Mouse (Mus musculus) erythroblast, embryonic 14.5 days (primary cell): ENCODE data around the gene Bmf. TPM values are rescaled to one million over a fixed set of nuclear protein-coding genes. Genes with fewer than 3 reads are reported as not detected.

Source experiments
- H3K27me3 ChIP-seq: 2 replicates; pipeline ENCODE4 v1.6.1; 2012; ENCODE audit warnings: inconsistent platforms; ENCODE audit not compliant: control insufficient read depth
- H3K36me3 ChIP-seq: 2 replicates; pipeline ENCODE4 v1.6.1; 2012; ENCODE audit warnings: mild to moderate bottlenecking, inconsistent platforms; ENCODE audit not compliant: control insufficient read depth
- H3K4me1 ChIP-seq: 2 replicates; pipeline ENCODE4 v1.6.1; 2012; ENCODE audit warnings: inconsistent platforms; ENCODE audit not compliant: control insufficient read depth
- H3K4me3 ChIP-seq: replicated peaks from 2 replicates; pipeline ENCODE3; 2012; ENCODE audit warnings: moderate library complexity, mild to moderate bottlenecking, inconsistent platforms
- H3K9me3 ChIP-seq: 2 replicates; pipeline ENCODE4 v1.6.1; 2012; ENCODE audit warnings: low read length, inconsistent platforms, mixed read lengths; ENCODE audit not compliant: control insufficient read depth
- GATA1 ChIP-seq: IDR thresholded peaks from 2 replicates; pipeline ENCODE4 v1.6.1; 2012; ENCODE audit warnings: low read length, inconsistent platforms, mixed read lengths
- TAL1 ChIP-seq: IDR thresholded peaks from 3 replicates; pipeline ENCODE4 v1.6.1; 2012; ENCODE audit warnings: low read length, inconsistent platforms, mixed read lengths
- polyA plus RNA-seq: library from polyadenylated mRNA; stranded (reverse); fragments of >175 nt; gene quantifications from 2 replicates; pipeline ENCODE4 v1.2.3, GENCODE M21; 2012

Gene Bmf
- polyA plus RNA-seq, 1 experiment = 0.18 TPM

GRCm38 (mm10) chr2:118524811-118525210, 24.7 kb downstream of the Bmf start:
- no peaks in the 10 kb centered on the region for H3K27me3 ChIP-seq
- TF ChIP-seq GATA1 (no peak), TAL1 (no peak)
- no peak overlapping the region for H3K4me3 ChIP-seq
- H3K4me1 ChIP-seq = no peaks in the 10 kb centered on the region; the same call in none of the 2 replicates
- H3K9me3 ChIP-seq = no peaks in the 10 kb centered on the region
- H3K36me3 ChIP-seq = no peaks in the 10 kb centered on the region

GRCm38 (mm10) chr2:118523163-118523730, 26.2 kb downstream of the Bmf start:
- TF ChIP-seq TAL1 (no peak), GATA1 (no peak)
- Histone ChIP-seq H3K4me3 (no peak overlapping the region), H3K4me1 (no peaks in the 10 kb centered on the region; the same call in none of the 2 replicates), H3K27me3 (no peaks in the 10 kb centered on the region), H3K9me3 (no peaks in the 10 kb centered on the region), H3K36me3 (no peaks in the 10 kb centered on the region)

- no peaks in the 10 kb centered on the region for H3K36me3 ChIP-seq
- no peak overlapping the region for H3K4me3 ChIP-seq
- H3K9me3 ChIP-seq = no peaks in the 10 kb centered on the region
- no peak for TF ChIP-seq TAL1
- H3K27me3 ChIP-seq = no peaks in the 10 kb centered on the region
- H3K4me1 ChIP-seq = no peaks in the 10 kb centered on the region; the same call in none of the 2 replicates
These were observed 27.2 kb downstream of the Bmf start for GRCm38 (mm10) chr2:118522265-118522664.

GRCm38 (mm10) chr2:118520042-118520933, 29.2 kb downstream of the Bmf start:
- H3K4me1 ChIP-seq = no peaks in the 10 kb centered on the region; the same call in none of the 2 replicates
- H3K4me3 ChIP-seq = no peak overlapping the region

GRCm38 (mm10) chr2:118512418-118513377, 36.8 kb downstream of the Bmf start:
- TF ChIP-seq TAL1 = no peak
- no peak for TF ChIP-seq GATA1
- H3K4me3 ChIP-seq = no peak overlapping the region
- no peaks in the 10 kb centered on the region for H3K9me3 ChIP-seq
- H3K27me3 ChIP-seq = no peaks in the 10 kb centered on the region
- no peaks in the 10 kb centered on the region for H3K36me3 ChIP-seq
- H3K4me1 ChIP-seq = no peaks in the 10 kb centered on the region

More at GRCm38 (mm10) chr2:118520042-118520933, 29.2 kb downstream of the Bmf start:
- H3K9me3 ChIP-seq = no peaks in the 10 kb centered on the region
- no peaks in the 10 kb centered on the region for H3K36me3 ChIP-seq
- TF ChIP-seq GATA1 (no peak), TAL1 (no peak)
- H3K27me3 ChIP-seq = no peaks in the 10 kb centered on the region

GRCm38 (mm10) chr2:118511779-118512417, 37.6 kb downstream of the Bmf start:
- Histone ChIP-seq H3K36me3 (no peaks in the 10 kb centered on the region), H3K4me3 (no peak overlapping the region), H3K4me1 (no peaks in the 10 kb centered on the region), H3K27me3 (no peaks in the 10 kb centered on the region), H3K9me3 (no peaks in the 10 kb centered on the region)
- TF ChIP-seq GATA1 = no peak
- no peak for TF ChIP-seq TAL1

- Histone ChIP-seq H3K9me3 (no peaks in the 10 kb centered on the region), H3K36me3 (no peaks in the 10 kb centered on the region), H3K4me1 (no peaks in the 10 kb centered on the region), H3K27me3 (no peaks in the 10 kb centered on the region), H3K4me3 (no peak overlapping the region)
- no peak for TF ChIP-seq GATA1
- TF ChIP-seq TAL1 = no peak
These were observed 38.8 kb downstream of the Bmf start for GRCm38 (mm10) chr2:118510447-118511310.
